Mouse (Mus musculus): Measurements from ENCODE around the gene Syt14.

DNA sequence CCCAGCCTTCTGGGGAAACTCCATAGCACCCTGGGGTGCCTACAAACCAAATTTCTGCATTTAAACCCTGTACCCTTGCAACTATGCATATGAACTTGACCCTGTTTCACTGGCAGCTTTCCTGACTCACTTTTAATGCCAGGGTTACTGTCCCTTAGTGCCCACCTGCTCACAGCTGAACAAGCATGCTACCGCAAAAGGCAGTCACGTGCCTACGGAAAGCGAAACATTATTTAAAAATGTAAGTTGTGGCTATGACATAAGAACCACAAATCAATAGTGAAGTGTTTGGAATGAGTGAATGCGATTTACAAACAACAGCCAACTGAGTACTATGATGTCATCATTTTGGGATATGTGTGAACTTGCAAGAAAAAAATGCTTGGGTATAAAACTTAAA lies 178.0 kb downstream of the Syt14 start:
- no peak for TF ChIP-seq CTCF (IDR thresholded peaks at IDR 0.05; ENCODE audit: low read depth, low read length)
- no peak for TF ChIP-seq POLR2A (IDR thresholded peaks at IDR 0.05; ENCODE audit: insufficient read depth, low read length)
